8 mouse cellular contexts compared by ENCODE assay signal in genomic region chr12:100338055-100338454, GRCm38 (mm10).
DNase-seq lines count a peak whose midpoint lies in the region; ATAC-seq lines count a peak whose summit lies in the region.
"Had no signal": no experiment of that assay in that cellular context is flagged by ENCODE, and none has a peak within 500 bp of the region (broad histone marks: within the 10 kb centered on the region; RNA-seq: fewer than 3 reads in every experiment).

No protein-coding gene starts in this region.

- no peak overlapping the region for H3K9ac ChIP-seq in embryonic facial prominence, embryonic 12.5 days
- H3K9ac ChIP-seq: liver, embryonic 13.5 days had no signal

- no peaks in the 10 kb centered on the region for H3K4me1 ChIP-seq in embryonic facial prominence, embryonic 12.5 days

- DNase-seq in A20 (ENCODE audit: low read depth, low spot score) (peak; percentile 29), ES-CJ7 (ENCODE audit: low read depth, low spot score) (peak; percentile 7)
- DNase-seq in thymus, postnatal 14 days, result no peak
- DNase-seq in layer of hippocampus, postnatal 25 days (ENCODE audit: extremely low spot score in 1 of 2, low spot score in 1 of 2), result no peak
- DNase-seq in layer of hippocampus, adult 8-10 months (ENCODE audit: low spot score in 2 of 2), result no peak
- DNase-seq: liver, embryonic 13.5 days had no signal

- ATAC-seq in embryonic facial prominence, embryonic 12.5 days (ENCODE audit: insufficient number of reproducible peaks, insufficient read depth, low FRiP score, low TSS enrichment), result peak; percentile 58; the same call in 1 of the 2 replicates
- ATAC-seq in megakaryocyte progenitor cell, adult 5-6 weeks (replicated peaks; ENCODE audit: poor library complexity), result 0 out of 2 replicates have a peak, but pooled peaks have one; percentile 43

- no peak overlapping the region for H3K27ac ChIP-seq in embryonic facial prominence, embryonic 12.5 days
- H3K27ac ChIP-seq: liver, embryonic 13.5 days had no signal

- no peaks in the 10 kb centered on the region; the same call in 1 of the 2 replicates for H3K36me3 ChIP-seq in embryonic facial prominence, embryonic 12.5 days
- H3K36me3 ChIP-seq: liver, embryonic 13.5 days had no signal

- no peak overlapping the region for H3K4me3 ChIP-seq in embryonic facial prominence, embryonic 12.5 days
- H3K4me3 ChIP-seq: liver, embryonic 13.5 days had no signal

- 50% methylated on average over 3 of the region's 3 CpGs for WGBS in embryonic facial prominence, embryonic 12.5 days

- no peak overlapping the region for H3K4me2 ChIP-seq in embryonic facial prominence, embryonic 12.5 days (replicated peaks)
- H3K4me2 ChIP-seq: liver, embryonic 13.5 days had no signal

- H3K9me3 ChIP-seq in embryonic facial prominence, embryonic 12.5 days, result no peaks in the 10 kb centered on the region
- H3K9me3 ChIP-seq: liver, embryonic 13.5 days had no signal

- no peaks in the 10 kb centered on the region for H3K27me3 ChIP-seq in embryonic facial prominence, embryonic 12.5 days
- H3K27me3 ChIP-seq: liver, embryonic 13.5 days had no signal

Comparison
In these comparisons a context has a peak if more than half of its experiments do, and no peak if none do; other contexts are left out.
1. DNase-seq: peak in A20 (single experiment) and ES-CJ7 (single experiment); none in thymus, postnatal 14 days (single experiment), layer of hippocampus, postnatal 25 days (0 of 2) and layer of hippocampus, adult 8-10 months (0 of 2).